Mouse (Mus musculus) lung, adult 2 months (tissue): ENCODE results near the gene Scube3.

ENCODE experiments used
- CTCF ChIP-seq: fragments of 200-500 bp; IDR thresholded peaks from 2 replicates; pipeline ENCODE4 v1.5.1; 2011; ENCODE audit warnings: mild to moderate bottlenecking, low read length, control low read depth; ENCODE audit not compliant: insufficient read depth
- POLR2A ChIP-seq: fragments of 200-500 bp; IDR thresholded peaks from 2 replicates; pipeline ENCODE4 v1.6.1; 2011; ENCODE audit warnings: low read depth, mild to moderate bottlenecking, control low read depth, low read length, borderline replicate concordance; ENCODE audit errors: extremely low read depth

- TF ChIP-seq POLR2A = no peak
- TF ChIP-seq CTCF = no peak
Measured at GRCm38 (mm10) chr17:28184971-28185638, 43.2 kb downstream of the Scube3 start.
